Mouse (Mus musculus) frontal cortex, postnatal 14 days (tissue): ENCODE measurements at regions not wholly inside any gene's neighbourhood (a gene's known extent, or its start where the extent isn't known, plus 50 kb on each side); places are given as distances from the start of the nearest gene placed in this dataset.
A peak's percentile ranks its signal among the peaks of the same experiment; 100 is the strongest.

Source experiments
- DNase-seq, 2 experiments: peaks; one replicate each; pipeline ENCODE4 v3.0.0; 2022; ENCODE audit warnings: low spot score in 2 of 2

GRCm38 (mm10) chr1:193702707-193703419, 332.8 kb upstream of the Camk1g start:
- DNase-seq, result peak in 1 of 2 experiments; percentile 49

GRCm38 (mm10) chr1:193700217-193700616, 330.1 kb upstream of the Camk1g start:
- DNase-seq, result no peak

GRCm38 (mm10) chr1:193698603-193699266, 328.6 kb upstream of the Camk1g start:
- peak; percentile 47 to 83 for DNase-seq

GRCm38 (mm10) chr1:193697857-193698256, 327.8 kb upstream of the Camk1g start:
- no peak for DNase-seq

- no peak for DNase-seq
Observed at GRCm38 (mm10) chr1:193697001-193697400, 326.9 kb upstream of the Camk1g start.

- no peak for DNase-seq
Observed at GRCm38 (mm10) chr1:193692991-193693390, 322.9 kb upstream of the Camk1g start.

- no peak for DNase-seq
Observed at GRCm38 (mm10) chr1:193689601-193690000, 319.5 kb upstream of the Camk1g start.

GRCm38 (mm10) chr1:193682917-193683316, 312.8 kb upstream of the Camk1g start:
- DNase-seq, result no peak

- no peak for DNase-seq
Observed at GRCm38 (mm10) chr1:193678448-193678847, 308.4 kb upstream of the Camk1g start.

- peak; percentile 18 to 20 for DNase-seq
Observed at GRCm38 (mm10) chr1:193673236-193673830, 303.2 kb upstream of the Camk1g start.

GRCm38 (mm10) chr1:193672681-193673080, 302.6 kb upstream of the Camk1g start:
- no peak for DNase-seq

- no peak for DNase-seq
Observed at GRCm38 (mm10) chr1:193671816-193672254, 301.7 kb upstream of the Camk1g start.

GRCm38 (mm10) chr1:193671046-193671445, 300.9 kb upstream of the Camk1g start:
- no peak for DNase-seq

- no peak for DNase-seq
Observed at GRCm38 (mm10) chr1:193670008-193670407, 299.9 kb upstream of the Camk1g start.

GRCm38 (mm10) chr1:193668841-193669240, 298.7 kb upstream of the Camk1g start:
- no peak for DNase-seq

- no peak for DNase-seq
Observed at GRCm38 (mm10) chr1:193665854-193666253, 295.8 kb upstream of the Camk1g start.

GRCm38 (mm10) chr1:193664569-193664968, 294.5 kb upstream of the Camk1g start:
- DNase-seq, result no peak

GRCm38 (mm10) chr1:193663587-193663986, 293.5 kb upstream of the Camk1g start:
- no peak for DNase-seq

GRCm38 (mm10) chr1:193662166-193662890, 292.2 kb upstream of the Camk1g start:
- no peak for DNase-seq

- no peak for DNase-seq
Observed at GRCm38 (mm10) chr1:193661377-193661776, 291.3 kb upstream of the Camk1g start.

GRCm38 (mm10) chr1:193655076-193655677, 285.1 kb upstream of the Camk1g start:
- DNase-seq, result no peak

GRCm38 (mm10) chr1:193650275-193650674, 280.2 kb upstream of the Camk1g start:
- DNase-seq, result no peak
